Mouse (Mus musculus): ENCODE data around the gene Sap30bp. TPM values are rescaled to one million over a fixed set of nuclear protein-coding genes. Genes with fewer than 3 reads are reported as not detected.

The Sap30bp gene
- total and polyA plus RNA-seq, 3 experiments, result 72.2 to 275 (median 167) TPM

DNA sequence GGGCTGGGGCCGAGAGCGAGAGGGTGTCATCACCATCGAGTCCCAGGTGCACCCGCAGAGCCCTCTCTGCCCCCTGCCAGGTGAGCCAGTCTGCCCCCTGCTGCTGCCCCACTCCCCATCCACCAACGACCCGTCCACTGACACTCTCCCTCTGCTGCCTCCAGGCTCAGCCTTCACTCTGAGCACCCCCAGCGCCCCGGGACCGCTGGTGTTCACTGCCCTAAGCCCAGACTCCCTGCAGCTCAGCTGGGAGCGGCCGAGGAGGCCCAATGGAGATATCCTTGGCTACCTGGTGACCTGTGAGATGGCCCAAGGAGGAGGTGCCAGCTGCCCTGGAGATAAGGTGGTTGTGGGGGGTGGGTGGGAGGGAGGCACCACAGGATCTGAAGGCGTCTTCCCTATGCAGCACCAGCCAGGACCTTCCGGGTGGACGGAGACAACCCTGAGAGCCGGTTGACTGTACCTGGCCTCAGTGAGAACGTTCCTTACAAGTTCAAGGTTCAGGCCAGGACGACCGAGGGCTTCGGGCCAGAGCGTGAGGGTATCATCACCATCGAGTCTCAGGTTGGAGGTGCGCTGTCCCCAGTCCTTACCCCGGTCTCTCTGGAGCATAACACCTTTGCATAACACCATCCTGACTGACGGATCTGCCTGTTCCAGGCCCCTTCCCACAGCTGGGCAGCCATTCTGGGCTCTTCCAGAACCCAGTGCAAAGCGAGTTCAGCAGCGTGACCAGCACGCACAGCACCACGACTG is 74.2 kb downstream of the Sap30bp start:
- in situ Hi-C loops (cut with MboI; ENCODE audit: low pct_ligation_motif_present, low pct_unique_long_range_greater_than_20kb, low sequenced_read_pairs) (loop anchor here (5.0 to 25.0 kb wide), 2 partner anchors 75 to 395 kb away; partner anchors contain the start of genes Gga3, Mif4gd, Mrps7 and Recql5), dilution Hi-C loops (cut with MboI; ENCODE audit: extremely low pct_ligation_motif_present, extremely low pct_unique_long_range_greater_than_20kb, low sequenced_read_pairs) (no loop called here)
- no peak overlapping the region for H3K4me3 ChIP-seq (replicated peaks in 1 of 3; ENCODE audit: low read depth in 2 of 3, low read length in 2 of 3, poor library complexity in 1 of 3)
- DNase-seq (ENCODE audit: extremely low read depth), result no peak
- H3K79me2 ChIP-seq (replicated peaks; ENCODE audit: control insufficient read depth, extremely low read depth, insufficient read depth, poor library complexity, severe bottlenecking), result peaks cover 6% of the 10 kb centered on the region; the same call in 1 of the 2 replicates
- no peak overlapping the region for H3K27ac ChIP-seq (ENCODE audit: insufficient read depth, low read depth)
- H3K4me2 ChIP-seq (ENCODE audit: insufficient read depth, low read depth, poor library complexity, severe bottlenecking), result no peak overlapping the region
- peaks cover 6 to 33% of the 10 kb centered on the region in 2 experiments; a peak in 3 of 4 replicates for H3K4me1 ChIP-seq (ENCODE audit: control insufficient read depth in 1 of 2, insufficient read depth in 2 of 2)
- H3K36me3 ChIP-seq (replicated peaks in 1 of 2; ENCODE audit: control insufficient read depth in 1 of 2, insufficient read depth in 1 of 2, low read length in 1 of 2), result peaks cover 41 to 64% of the 10 kb centered on the region in 2 experiments
- peaks cover 9% of the 10 kb centered on the region for H3K9me3 ChIP-seq (replicated peaks; ENCODE audit: low read length)
- no peaks in the 10 kb centered on the region for H3K27me3 ChIP-seq (replicated peaks)
- H3K9ac ChIP-seq (ENCODE audit: insufficient read depth, low read depth), result no peak overlapping the region
- TF ChIP-seq GABPA (IDR thresholded peaks at IDR 0.05; ENCODE audit: insufficient replicate concordance, low read depth, low read length) (no peak), ETS1 (conservative IDR thresholded peaks at IDR 0.05; ENCODE audit: low read depth, low read length) (no peak), JUN (IDR thresholded peaks at IDR 0.05; ENCODE audit: insufficient read depth, low read depth, low read length) (no peak), TCF12 (IDR thresholded peaks at IDR 0.05; ENCODE audit: low read depth, low read length) (no peak), ZKSCAN1 (IDR thresholded peaks at IDR 0.05; ENCODE audit: borderline replicate concordance, low read depth, low read length) (no peak), NRF1 (IDR thresholded peaks at IDR 0.05; ENCODE audit: low read depth, low read length) (no peak), NELFE (IDR thresholded peaks at IDR 0.05; ENCODE audit: low read depth, low read length) (no peak), MAFK (IDR thresholded peaks at IDR 0.05; ENCODE audit: insufficient replicate concordance, low read length) (no peak), HCFC1 (IDR thresholded peaks at IDR 0.05; ENCODE audit: low read depth, low read length) (no peak), ZC3H11A (IDR thresholded peaks at IDR 0.05; ENCODE audit: low read depth, low read length) (no peak), POLR2A (IDR thresholded peaks at IDR 0.05; ENCODE audit: low read depth, low read length) (no peak; the same call in 1 of the 2 replicates), UBTF (IDR thresholded peaks at IDR 0.05; ENCODE audit: low read depth, low read length) (no peak), PAX5 (IDR thresholded peaks at IDR 0.05; ENCODE audit: low read length) (no peak), MYC (IDR thresholded peaks at IDR 0.05; ENCODE audit: low read depth, low read length) (no peak), POLR2AphosphoS2 (IDR thresholded peaks at IDR 0.05; ENCODE audit: low read depth, low read length) (no peak), KAT2A (IDR thresholded peaks at IDR 0.05; ENCODE audit: insufficient replicate concordance, low read length) (no peak), MAZ (IDR thresholded peaks at IDR 0.05; ENCODE audit: low read depth, low read length) (no peak), RAD21 (IDR thresholded peaks at IDR 0.05; ENCODE audit: low read depth, low read length) (no peak)

DNA sequence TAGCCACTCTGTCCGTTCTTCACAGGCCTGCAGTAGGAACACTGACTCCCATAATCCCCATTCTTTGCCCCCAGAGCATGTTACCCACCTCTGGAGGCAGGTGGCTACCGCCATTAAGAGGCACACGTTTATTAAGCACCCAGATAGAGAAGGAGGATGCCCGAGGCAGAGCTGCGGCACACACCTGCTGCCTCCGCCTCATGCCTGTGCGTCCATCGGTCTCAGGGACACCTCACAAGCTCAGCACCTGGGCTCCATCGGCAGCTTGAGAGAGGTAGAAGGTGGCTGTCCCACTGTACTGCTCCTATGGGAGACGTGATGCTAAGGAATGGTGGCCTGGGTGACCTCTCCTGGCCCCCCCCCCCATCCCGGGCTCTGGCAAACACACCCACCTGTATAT is 75.3 kb downstream of the Sap30bp start:
- peaks cover 11 to 40% of the 10 kb centered on the region in 2 experiments for H3K4me1 ChIP-seq (ENCODE audit: control insufficient read depth in 1 of 2, insufficient read depth in 2 of 2)
- no peaks in the 10 kb centered on the region for H3K27me3 ChIP-seq (replicated peaks)
- in situ Hi-C loops (cut with MboI; ENCODE audit: low pct_ligation_motif_present, low pct_unique_long_range_greater_than_20kb, low sequenced_read_pairs) (loop anchor here (5.0 to 25.0 kb wide), 2 partner anchors 76 to 396 kb away; partner anchors contain the start of genes Gga3, Mif4gd, Mrps7 and Recql5), dilution Hi-C loops (cut with MboI; ENCODE audit: extremely low pct_ligation_motif_present, extremely low pct_unique_long_range_greater_than_20kb, low sequenced_read_pairs) (no loop called here)
- peaks cover 6% of the 10 kb centered on the region; the same call in 1 of the 2 replicates for H3K79me2 ChIP-seq (replicated peaks; ENCODE audit: control insufficient read depth, extremely low read depth, insufficient read depth, poor library complexity, severe bottlenecking)
- no peak overlapping the region for H3K4me2 ChIP-seq (ENCODE audit: insufficient read depth, low read depth, poor library complexity, severe bottlenecking)
- no peak overlapping the region for H3K27ac ChIP-seq (ENCODE audit: insufficient read depth, low read depth)
- H3K9ac ChIP-seq (ENCODE audit: insufficient read depth, low read depth), result no peak overlapping the region
- H3K36me3 ChIP-seq (replicated peaks in 1 of 2; ENCODE audit: control insufficient read depth in 1 of 2, insufficient read depth in 1 of 2, low read length in 1 of 2), result peaks cover 41 to 64% of the 10 kb centered on the region in 2 experiments
- H3K9me3 ChIP-seq (replicated peaks; ENCODE audit: low read length), result peaks cover 4% of the 10 kb centered on the region
- no peak for DNase-seq (ENCODE audit: extremely low read depth)
- TF ChIP-seq ZC3H11A (IDR thresholded peaks at IDR 0.05; ENCODE audit: low read depth, low read length) (no peak), JUN (IDR thresholded peaks at IDR 0.05; ENCODE audit: insufficient read depth, low read depth, low read length) (no peak), USF1 (IDR thresholded peaks at IDR 0.05; ENCODE audit: low read depth, low read length) (no peak), RAD21 (IDR thresholded peaks at IDR 0.05; ENCODE audit: low read depth, low read length) (no peak), BHLHE40 (IDR thresholded peaks at IDR 0.05; ENCODE audit: low read depth, low read length) (no peak), MEF2A (IDR thresholded peaks at IDR 0.05; ENCODE audit: borderline replicate concordance, low read depth, low read length) (no peak), NELFE (IDR thresholded peaks at IDR 0.05; ENCODE audit: low read depth, low read length) (no peak), ETS1 (conservative IDR thresholded peaks at IDR 0.05; ENCODE audit: low read depth, low read length) (no peak), HCFC1 (IDR thresholded peaks at IDR 0.05; ENCODE audit: low read depth, low read length) (no peak), ZNF384 (IDR thresholded peaks at IDR 0.05; ENCODE audit: low read depth, low read length) (no peak), TBP (conservative IDR thresholded peaks at IDR 0.05; ENCODE audit: low read depth, low read length) (no peak), TCF12 (IDR thresholded peaks at IDR 0.05; ENCODE audit: low read depth, low read length) (no peak), MAZ (IDR thresholded peaks at IDR 0.05; ENCODE audit: low read depth, low read length) (no peak), EP300 (IDR thresholded peaks at IDR 0.05; ENCODE audit: low read length) (no peak), KAT2A (IDR thresholded peaks at IDR 0.05; ENCODE audit: insufficient replicate concordance, low read length) (no peak), ELF1 (IDR thresholded peaks at IDR 0.05; ENCODE audit: low read depth, low read length) (no peak), CTCF (conservative IDR thresholded peaks at IDR 0.05 in 1 of 2, IDR thresholded peaks at IDR 0.05 in 1 of 2; ENCODE audit: low read depth in 2 of 2, low read length in 2 of 2) (no peak)
- H3K4me3 ChIP-seq (replicated peaks in 1 of 3; ENCODE audit: low read depth in 2 of 3, low read length in 2 of 3, poor library complexity in 1 of 3), result no peak overlapping the region
